Mouse (Mus musculus) thymus, postnatal 4 days (tissue): ENCODE data around the gene Spg7.
"Not testable (repeated sequence)": the region's sequence is repeated elsewhere in the genome, so short reads cannot be mapped to it uniquely, and the experiment has no call there.

Experiments used
- DNase-seq: peaks from one replicate; pipeline ENCODE4 v3.0.0; 2021

Spg7 gene

GRCm38 (mm10) chr8:123041774-123042105, 21.0 kb upstream of the Spg7 start:
- no peak for DNase-seq

GRCm38 (mm10) chr8:123042158-123042973, 20.4 kb upstream of the Spg7 start, which contains the start of gene Ankrd11:
Ankrd11 (minus strand) TSS chr8:123042277.
- peak; percentile 97 for DNase-seq

GRCm38 (mm10) chr8:123042974-123043625, 19.6 kb upstream of the Spg7 start:
- no peak for DNase-seq

- no peak for DNase-seq
Measured at GRCm38 (mm10) chr8:123043941-123044340, 18.8 kb upstream of the Spg7 start.

- not testable (repeated sequence) for DNase-seq
Measured at GRCm38 (mm10) chr8:123044743-123045425, 17.9 kb upstream of the Spg7 start.

GRCm38 (mm10) chr8:123046706-123047105, 16.0 kb upstream of the Spg7 start:
- no peak for DNase-seq

GRCm38 (mm10) chr8:123047827-123048226, 14.9 kb upstream of the Spg7 start:
- DNase-seq = peak; percentile 4

GRCm38 (mm10) chr8:123048402-123048801, 14.3 kb upstream of the Spg7 start:
- peak; percentile 4 for DNase-seq

GRCm38 (mm10) chr8:123051458-123051857, 11.3 kb upstream of the Spg7 start:
- no peak for DNase-seq

GRCm38 (mm10) chr8:123064072-123064471, 1.3 kb downstream of the Spg7 start:
- no peak for DNase-seq

- peak; percentile 50 for DNase-seq
Measured at GRCm38 (mm10) chr8:123064809-123065213, 2.1 kb downstream of the Spg7 start.

- DNase-seq = peak; percentile 97
Measured at GRCm38 (mm10) chr8:123065214-123066100, 2.7 kb downstream of the Spg7 start.

GRCm38 (mm10) chr8:123066101-123066683, 3.5 kb downstream of the Spg7 start:
- DNase-seq = no peak

- no peak for DNase-seq
Measured at GRCm38 (mm10) chr8:123071176-123071575, 8.4 kb downstream of the Spg7 start.

GRCm38 (mm10) chr8:123077213-123077612, 14.5 kb downstream of the Spg7 start:
- DNase-seq = no peak

- DNase-seq = no peak
Measured at GRCm38 (mm10) chr8:123082993-123083392, 20.3 kb downstream of the Spg7 start.

- DNase-seq = no peak
Measured at GRCm38 (mm10) chr8:123083610-123084009, 20.9 kb downstream of the Spg7 start.

- no peak for DNase-seq
Measured at GRCm38 (mm10) chr8:123087289-123087688, 24.5 kb downstream of the Spg7 start.

GRCm38 (mm10) chr8:123097216-123097615, 34.5 kb downstream of the Spg7 start:
- DNase-seq = no peak

GRCm38 (mm10) chr8:123097786-123098584, 35.2 kb downstream of the Spg7 start:
- DNase-seq = peak; percentile 67

- no peak for DNase-seq
Measured at GRCm38 (mm10) chr8:123100288-123100687, 37.5 kb downstream of the Spg7 start.
